Mouse (Mus musculus): Measurements from ENCODE around the gene Serpinb9b. TPM values are rescaled to one million over a fixed set of nuclear protein-coding genes. Genes with fewer than 3 reads are reported as not detected.

Serpinb9b gene
- total RNA-seq, 4 experiments from 2014 or later = not detected

DNA sequence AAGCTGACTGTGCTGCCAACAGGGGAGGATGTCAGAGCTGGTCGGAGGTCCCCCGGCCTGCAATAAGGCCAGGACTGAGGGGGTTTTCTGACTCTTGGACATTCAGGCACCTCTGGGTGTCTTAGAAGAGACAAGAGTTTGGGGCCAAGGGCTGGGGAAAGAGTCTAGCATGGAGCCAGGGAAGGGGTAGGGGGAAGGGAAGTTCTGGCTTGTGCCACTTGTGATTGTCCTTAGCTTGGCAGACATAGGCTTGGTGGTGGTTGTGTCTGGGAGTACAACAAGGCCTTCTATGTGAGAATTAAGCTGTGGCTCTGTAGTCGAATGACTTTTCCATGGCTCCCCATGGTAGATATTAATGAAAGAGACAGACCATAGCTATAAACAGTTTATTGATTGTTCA is 16.3 kb downstream of the Serpinb9b start:
- DNase-seq (ENCODE audit: low spot score in 2 of 2) = no peak

DNA sequence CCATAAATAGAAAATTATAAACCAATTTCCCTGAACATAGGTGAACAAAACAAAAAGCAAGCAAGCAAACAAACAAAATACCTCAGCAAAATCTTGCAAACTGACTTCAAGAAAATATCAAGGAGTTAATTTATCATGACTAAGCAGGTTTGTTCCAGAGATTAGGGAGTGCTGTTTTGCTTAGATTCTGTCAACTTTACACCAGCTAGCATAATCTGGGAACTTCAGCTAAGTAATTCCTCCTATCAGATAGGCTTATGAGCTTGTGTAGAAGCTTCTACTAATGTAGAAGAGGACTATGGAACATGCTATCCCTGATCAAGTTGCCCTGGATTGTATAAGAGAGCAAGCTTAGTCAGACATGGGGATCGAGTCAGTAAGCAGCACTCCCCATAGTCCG is 20.0 kb downstream of the Serpinb9b start:
- no peak for DNase-seq (ENCODE audit: low spot score in 2 of 2)

DNA sequence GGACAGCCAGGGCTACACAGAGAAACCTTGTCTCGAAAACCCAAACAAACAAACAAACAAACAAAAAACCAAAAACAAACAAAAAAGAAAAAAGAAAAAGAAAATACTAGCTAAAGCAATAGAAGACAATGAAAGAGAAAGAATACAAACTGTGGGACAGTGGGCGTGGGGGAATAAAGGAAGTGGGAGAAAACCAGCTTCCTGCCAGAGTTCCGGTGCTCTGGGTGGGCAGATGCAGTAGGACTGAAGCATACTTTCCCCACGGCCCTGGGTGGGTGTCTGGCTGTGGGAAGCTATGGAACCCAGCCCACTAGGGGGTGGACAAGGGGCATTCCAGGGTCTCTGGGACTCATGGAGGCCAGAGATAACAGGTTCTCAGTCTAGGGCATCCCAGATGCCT is 21.0 kb downstream of the Serpinb9b start:
- DNase-seq (ENCODE audit: low spot score in 2 of 2) = no peak

DNA sequence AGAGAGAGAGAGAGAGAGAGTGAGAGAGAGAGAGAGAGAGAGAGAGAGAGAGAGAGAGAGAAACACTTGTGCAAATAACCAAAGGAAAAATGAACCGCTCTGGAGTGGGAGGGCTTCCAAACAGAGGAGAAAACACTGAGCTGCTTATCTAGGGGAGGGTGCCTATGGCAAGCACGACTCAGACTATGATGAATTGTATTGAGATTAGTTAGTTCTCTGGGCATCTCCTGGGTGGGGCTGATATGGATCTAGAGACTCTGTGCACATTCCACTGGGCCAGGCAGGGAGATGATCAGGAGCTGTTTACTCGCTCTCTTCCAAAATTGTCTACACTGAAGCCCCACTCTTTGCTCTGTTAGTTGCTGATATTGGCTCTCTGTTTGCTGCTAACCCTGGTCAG is 24.5 kb downstream of the Serpinb9b start:
- DNase-seq (ENCODE audit: low spot score in 2 of 2) = no peak

DNA sequence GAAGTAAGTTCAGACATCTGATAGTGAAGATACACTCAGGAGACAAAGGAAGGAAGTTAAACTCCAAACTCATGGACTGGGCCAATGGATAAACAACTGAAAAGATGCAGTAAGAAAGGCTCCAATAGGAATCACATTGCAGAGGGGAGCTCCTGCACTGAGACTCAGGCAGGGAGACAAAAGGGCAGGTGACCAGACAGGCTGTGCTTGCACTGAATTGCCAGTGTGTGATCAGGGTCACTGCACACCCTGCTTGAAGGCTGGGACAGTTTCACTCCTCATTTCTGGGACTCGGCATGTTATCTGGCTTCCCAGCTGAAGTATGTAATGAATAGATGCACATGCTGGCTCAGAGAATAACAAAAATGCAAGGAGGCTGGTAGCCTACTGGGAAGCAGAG is 35.8 kb downstream of the Serpinb9b start:
- no peak for DNase-seq (ENCODE audit: low spot score in 2 of 2)

DNA sequence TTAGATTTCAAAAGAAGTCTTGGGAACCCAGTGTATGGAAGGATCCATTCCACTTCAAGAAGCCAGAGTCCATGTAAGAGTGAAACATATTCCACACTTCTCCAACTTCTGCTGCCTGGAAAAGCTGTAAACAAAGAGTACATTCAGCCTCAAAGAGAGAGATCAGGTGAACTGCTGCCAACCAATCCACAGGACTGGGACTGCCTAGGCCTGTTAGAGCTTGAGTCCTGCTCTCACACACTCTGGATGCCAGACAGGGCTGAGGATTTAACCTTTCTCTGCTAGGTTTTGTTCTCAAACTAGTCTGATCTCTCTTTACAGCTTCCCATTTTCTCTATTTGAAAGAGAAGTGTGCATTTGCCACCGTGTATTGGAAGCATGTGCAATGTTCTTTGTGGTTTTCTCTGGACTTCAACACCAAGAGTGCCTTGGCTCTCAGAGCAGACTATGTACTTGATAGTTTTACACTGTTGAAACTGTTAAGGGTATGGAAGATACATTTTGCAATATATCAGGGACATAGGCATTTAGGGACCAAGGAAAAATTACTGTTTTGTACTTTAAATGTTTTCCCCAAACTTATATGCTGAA is 40.3 kb downstream of the Serpinb9b start:
- no peak for DNase-seq (ENCODE audit: low spot score in 2 of 2)

DNA sequence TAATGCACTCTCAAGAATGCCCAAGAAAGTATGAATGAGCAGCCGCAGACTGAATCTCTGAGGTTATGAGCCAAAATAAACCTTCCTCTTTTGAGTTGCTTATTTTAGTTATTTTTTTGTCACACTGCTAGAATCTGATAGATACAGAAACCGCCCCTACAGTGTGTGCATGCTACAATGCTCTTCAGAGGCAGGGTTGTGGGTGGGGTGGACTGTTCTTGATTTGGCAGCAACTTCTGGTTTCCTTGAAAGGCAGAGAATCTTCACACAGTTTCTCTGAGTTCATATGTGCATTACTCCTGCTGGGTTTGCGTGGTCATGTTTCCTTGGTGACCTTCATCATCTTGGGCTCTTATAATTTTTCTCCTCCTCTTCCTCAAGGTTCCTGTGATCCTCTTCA is 40.9 kb downstream of the Serpinb9b start:
- no peak for DNase-seq (ENCODE audit: low spot score in 2 of 2)

DNA sequence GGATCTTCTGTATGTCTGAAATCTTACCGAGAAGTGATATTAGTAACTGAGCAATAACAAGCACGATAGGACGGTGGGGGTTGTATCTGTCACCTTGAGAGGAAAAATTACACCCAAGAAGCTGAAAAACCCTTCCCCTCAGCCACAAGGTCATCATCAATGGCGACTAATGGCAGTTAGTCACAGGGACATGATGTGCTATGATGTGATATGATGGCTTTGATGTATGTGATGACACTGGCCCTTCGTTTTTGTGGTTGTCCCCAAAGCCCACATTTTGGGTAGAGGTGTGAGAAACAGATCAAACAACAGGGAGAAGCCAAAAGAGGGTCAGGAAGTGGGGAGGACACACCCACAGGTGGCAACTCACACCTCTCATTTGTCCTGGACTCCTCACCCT is 44.6 kb downstream of the Serpinb9b start:
- no peak for DNase-seq (ENCODE audit: low spot score in 2 of 2)

DNA sequence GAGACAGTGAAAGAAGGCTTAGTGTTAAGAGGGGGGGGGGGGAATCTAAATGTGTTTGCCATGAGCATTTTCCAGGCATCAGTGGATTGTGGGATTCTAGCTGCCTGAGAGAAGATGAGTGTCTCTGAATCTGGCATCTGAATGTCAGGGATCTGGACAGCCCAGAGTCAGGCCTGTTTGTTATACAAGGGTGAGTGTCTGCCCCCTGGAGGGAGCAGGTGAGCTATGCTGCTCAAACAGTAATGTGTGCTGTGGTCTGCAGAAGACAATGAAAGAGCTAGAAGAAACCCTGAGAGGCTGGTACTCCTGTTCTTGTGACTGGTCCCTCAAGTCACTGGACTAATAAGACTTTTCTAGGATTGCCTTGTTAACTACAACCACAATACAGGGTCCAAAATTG is 46.8 kb downstream of the Serpinb9b start:
- no peak for DNase-seq (ENCODE audit: low spot score in 2 of 2)

DNA sequence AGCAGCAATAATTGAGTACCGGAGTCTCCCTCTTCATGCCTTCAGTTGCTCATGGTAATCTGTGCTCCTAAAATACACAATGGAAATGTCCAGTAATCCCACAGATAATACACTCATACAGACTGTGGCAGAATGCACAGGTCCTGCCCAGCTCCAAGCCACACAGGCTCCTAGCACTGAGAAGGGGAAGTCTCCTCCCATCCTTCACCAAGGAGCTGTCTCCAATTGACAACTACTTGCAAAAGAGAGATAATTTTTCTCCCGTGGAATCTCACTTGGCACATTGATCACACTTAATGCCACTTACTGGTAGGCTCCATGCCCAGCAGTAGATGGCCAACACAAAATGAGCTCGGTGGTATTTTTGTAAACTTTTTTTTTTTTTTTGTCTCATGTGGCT is 49.0 kb downstream of the Serpinb9b start:
- no peak for DNase-seq (ENCODE audit: low spot score in 2 of 2)

DNA sequence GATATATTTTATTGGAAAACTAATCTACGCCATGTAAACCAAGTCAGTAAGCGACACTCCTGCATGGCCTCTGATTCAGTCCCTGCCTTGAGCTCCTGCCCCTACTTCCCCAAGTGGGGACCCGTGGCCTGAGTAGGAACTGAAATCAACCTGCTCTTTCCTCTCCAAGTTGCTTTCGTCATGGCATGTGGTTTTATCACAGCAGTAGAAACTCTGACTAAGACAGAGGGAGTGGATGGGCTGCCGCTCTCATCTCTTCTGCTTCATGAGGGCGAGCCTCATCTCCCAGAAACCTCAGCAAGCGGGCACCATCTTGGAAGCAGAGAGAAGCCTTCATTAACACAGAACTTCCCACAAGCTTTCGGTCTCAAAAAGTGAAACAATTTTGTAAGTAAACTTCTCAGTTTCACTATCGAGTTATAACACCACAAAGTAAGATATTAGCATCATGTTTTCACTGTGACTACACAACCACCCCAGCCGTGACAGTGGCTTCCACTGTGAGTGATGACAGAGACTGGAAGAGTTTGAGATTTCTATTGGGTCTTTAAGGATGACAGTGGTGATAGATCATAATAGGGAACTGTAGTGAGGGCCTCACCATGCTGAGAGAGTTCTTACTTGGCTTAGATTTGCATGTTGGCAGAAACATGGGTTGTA is 49.9 kb downstream of the Serpinb9b start:
- no peak for DNase-seq (ENCODE audit: low spot score in 2 of 2)

DNA sequence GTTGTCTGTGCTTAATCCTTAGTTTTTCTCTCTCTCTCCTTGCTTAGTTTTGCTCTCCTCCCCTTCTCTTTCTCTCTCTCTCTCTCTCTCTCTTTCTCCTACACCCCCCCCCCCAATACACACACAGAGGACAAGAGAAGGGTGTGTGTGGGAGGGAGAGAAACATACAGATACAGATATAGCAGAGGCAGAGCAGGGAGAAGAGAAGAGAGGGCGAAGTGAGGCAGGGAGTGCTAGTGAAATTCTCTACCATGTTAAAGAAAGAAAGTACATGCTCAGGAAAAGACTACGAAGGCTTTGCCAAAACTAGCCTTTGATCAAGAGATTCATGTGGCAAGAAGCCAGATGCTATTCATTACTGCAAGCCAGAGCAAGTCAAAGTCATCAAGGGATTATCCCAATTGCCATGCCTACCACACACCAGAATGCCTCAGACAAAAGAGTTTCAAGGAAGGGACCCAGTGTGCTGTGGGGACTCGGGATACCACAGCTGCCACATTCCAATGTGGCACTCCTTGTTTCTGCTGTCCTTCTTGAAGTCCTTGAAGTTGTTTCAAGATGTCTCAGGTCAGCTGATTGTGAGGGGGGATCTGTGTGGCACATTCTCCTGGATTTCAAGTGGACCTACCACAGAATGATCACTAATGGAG is 51.0 kb downstream of the Serpinb9b start, which contains the start of gene Serpinb1b:
TSS of gene Serpinb1b (plus strand) at position 520 of the 650 bp plus-strand sequence.
- no peak for DNase-seq (ENCODE audit: low spot score in 2 of 2)

DNA sequence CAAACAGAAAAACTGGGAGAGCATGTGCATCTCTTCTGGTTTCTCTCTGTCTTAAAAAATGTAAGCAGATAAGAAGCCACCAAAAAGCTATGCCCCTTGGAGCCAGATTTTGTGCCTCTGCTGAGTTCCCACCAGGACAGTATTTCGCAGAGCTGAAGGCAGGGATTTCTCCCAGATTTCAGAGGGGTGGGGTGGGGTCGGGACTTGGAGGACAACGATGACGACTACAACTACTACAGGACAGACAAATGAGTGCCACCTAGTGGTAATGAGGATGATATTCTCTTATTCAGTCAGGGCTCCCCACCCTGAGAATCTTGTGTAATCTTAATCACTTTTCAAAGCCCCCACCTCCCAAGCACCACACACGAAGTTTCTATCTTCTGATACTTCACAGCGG is 52.2 kb downstream of the Serpinb9b start:
- no peak for DNase-seq (ENCODE audit: low spot score in 2 of 2)

DNA sequence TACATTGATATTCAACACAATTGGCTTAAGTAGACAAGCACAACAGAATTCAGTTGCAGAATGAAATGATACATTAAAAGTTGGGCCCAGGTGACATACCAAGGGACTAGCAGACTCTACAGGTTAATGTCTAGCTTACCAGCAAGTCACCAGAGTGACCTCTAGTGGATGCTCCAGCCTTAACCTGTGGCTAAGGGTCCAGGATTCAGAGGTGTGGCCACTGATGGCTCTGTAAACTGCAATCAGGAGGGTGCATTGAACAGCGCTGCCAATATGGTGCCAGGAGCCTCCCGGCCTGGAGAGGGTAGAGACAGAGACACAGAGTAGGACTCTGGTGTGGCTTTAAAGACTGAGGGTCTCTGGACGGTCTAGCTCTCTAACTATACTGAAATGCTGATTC is 53.1 kb downstream of the Serpinb9b start:
- DNase-seq (ENCODE audit: low spot score in 2 of 2) = no peak

DNA sequence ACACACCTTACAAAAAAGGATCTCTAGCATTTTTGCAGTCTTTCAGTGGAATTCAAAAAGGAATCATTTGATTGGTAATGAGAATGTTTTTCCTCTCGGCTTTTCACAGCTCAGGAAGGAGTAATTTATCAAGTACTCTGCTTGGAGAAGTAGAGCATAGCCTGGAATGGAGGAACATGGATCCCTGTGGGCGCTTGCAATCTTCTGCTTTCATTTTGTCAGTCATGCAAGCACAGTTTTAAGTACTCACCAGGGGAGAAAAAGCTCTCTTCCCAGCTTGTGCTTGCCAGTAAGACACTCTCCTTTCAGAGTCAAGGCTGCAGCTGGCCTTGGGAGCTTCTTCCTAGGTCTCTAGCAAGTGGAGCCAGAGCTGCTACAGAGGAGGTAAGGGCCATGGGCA is 56.6 kb downstream of the Serpinb9b start:
- no peak for DNase-seq (ENCODE audit: low spot score in 2 of 2)

DNA sequence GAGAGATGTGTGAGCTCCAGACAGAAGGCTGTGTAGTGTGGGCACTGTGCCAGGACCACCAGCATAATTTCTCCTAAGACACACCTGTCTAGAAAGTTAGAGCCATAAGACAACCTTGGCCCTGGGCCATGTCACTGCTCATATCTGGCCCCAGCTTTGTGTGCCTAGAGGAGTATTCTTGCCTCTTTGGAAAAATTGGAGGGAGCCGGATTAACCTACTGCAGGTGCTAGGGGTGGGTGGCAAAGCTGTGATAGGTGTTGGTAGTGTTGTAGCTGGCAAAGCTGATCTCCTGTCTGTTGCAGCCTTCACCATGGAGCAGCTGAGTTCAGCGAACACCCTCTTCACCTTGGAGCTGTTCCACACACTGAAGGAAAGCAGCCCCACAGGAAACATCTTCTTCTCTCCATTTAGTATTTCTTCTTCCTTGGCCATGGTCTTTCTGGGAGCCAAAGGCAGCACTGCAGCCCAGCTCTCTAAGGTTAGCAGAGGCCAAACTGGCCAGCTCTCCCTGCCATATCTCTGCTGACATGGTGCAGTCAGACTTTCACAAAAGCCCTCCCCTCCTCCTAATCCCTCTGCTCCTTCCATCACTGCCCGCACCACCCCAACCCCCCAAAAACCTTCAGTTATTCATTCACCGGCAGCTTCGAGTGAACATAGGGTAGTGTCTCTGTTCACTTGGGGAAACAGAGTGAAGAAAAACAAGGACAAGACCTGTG is 57.9 kb downstream of the Serpinb9b start:
- peak in 1 of 2 experiments; percentile 26 for DNase-seq (ENCODE audit: low spot score in 2 of 2)

DNA sequence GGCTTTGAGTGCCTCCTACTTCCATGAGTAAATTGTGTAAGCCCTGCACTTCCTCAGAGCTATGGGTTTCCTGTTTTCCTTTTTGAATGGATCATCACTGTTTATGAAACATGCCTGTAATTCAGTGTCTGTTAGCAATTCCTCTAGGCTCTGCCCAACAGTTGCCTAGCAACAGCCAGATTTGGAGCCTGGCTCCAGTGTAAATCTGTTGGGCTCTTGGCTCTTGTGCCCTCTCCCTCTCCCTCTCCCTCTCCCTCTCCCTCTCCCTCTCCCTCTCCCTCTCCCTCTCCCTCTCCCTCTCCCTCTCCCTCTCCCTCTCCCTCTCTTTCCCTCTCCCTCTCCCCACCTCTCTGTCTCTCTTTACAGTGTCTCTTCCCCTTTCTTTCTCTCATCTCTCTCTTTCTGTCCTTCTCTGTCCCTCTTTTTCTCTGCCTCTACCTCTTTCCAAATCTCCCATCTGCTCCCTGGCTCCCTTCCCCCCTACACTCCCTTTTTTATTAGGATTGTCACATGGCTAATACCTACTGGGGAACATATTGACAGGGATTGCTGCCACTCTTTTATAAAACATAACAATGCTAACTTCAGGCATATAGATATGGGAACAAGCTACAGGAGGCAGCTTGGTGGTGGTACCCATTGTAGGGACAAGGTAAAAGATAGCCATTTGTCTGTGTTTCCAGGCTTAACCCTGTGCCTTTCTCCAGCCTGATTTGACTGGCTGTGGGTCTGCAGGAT is 58.6 kb downstream of the Serpinb9b start:
- peak; percentile 57 to 63 for DNase-seq (ENCODE audit: low spot score in 2 of 2)

DNA sequence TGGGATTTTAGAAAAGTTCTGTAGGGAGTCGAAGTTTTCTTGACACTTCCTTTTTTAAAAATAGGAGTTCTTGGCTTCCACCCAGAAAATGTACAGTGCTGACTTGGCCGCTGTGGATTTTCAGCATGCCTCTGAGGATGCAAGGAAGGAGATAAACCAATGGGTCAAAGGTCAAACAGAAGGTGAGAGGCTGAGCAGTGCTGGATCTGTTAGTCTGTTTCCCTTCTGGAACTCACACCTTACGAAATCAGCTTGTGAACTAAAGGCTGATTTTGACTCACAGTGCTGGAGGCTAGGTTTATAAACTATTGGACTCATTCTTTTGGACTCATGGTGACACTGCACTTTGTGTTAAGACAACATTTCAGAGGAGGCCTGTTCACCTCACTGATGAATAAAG is 62.4 kb downstream of the Serpinb9b start:
- no peak for DNase-seq (ENCODE audit: low spot score in 2 of 2)

DNA sequence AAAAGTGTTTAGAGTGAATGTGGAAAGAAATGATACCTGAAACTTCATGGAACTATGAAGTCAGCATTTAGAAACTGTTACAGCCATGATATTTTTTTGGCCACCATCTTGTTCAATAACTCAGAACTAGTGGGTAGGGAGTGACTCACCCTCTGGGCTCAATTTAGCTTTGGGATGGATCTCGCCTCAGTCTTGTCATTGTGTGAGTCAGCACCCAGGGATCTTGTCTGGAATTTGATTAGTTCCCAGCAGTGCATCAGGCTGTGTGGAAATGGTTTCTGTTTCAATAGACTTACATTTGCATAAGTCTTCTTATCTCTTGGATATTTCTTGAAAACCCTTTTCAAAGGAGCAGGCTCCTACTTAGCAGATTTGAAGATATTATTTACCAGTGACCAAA is 63.3 kb downstream of the Serpinb9b start:
- peak; percentile 21 to 29 for DNase-seq (ENCODE audit: low spot score in 2 of 2)

DNA sequence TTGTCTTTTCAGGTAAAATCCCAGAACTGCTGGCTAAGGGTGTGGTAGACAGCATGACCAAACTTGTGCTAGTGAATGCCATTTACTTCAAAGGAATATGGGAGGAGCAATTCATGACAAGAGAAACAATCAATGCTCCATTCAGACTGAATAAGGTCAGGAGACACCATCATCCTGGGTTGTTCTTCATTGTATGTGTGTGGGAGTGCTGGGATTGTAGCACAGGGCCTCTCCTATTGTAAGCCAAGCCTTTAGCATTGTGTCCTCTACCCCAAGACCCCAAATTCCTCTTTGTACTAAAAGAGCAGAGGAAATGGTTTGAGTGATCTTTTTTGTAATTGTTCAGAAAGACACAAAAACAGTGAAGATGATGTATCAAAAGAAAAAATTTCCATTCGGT is 64.1 kb downstream of the Serpinb9b start:
- no peak for DNase-seq (ENCODE audit: low spot score in 2 of 2)

Data from layer of hippocampus, adult 8-10 months (tissue).